Mouse (Mus musculus) T-helper 2 cell (primary cell): ENCODE measurements around the gene Antxr1.

Experiments
- in situ Hi-C: fragments of 300-600 bp; cut with MboI, MseI; formaldehyde crosslinking; loops from one replicate; pipeline ENCODE4 v1.15.1; 2025; ENCODE audit warnings: high pct_unique_total_duplicates

Antxr1 gene

DNA sequence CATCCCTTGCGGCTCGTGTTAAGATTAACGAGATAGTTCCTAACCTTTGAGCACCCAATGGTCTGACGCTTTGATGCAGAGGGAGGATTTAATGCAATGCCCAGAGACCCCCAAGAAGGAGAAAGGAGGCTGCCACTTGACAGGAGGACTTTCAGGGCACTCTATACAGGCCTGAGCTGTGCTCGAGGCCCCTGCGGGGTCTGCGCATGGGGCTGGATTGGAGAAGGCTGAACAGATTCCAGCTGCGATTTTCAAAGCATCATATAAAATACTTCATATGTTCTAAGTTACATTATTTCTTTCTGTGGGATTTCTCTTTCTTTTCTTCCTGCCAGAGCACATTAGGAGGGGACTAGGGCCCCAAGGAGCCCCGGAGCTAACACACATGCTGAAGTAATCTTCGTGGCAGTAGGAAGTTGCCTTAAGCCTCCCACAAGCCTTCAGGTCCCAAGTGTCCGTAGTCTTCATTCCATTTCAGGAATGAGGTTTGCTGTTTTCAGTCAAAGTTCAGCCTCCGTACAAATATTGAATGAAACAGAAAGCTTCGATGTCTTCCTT, 133.5 kb downstream of the Antxr1 start:
- in situ Hi-C loops, result no loop called here

DNA sequence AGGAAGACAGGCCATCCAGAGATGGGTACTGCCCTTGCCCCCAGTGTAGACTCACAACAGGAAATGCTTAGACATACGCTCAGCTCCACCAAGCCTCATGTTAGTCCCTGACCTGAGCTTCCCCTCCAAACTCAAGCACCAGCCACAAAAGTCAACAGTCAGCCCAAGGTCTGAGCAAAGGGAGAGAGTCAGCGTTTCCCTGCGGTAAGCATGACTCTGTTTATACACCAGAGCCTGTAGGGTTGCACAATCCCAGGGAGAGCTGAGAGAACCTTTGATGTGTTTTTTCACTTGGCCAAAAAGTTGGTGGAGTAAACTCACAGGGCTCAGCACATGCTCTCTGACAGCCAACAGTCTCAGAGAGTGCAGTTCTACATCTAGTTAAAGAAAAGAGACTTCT, 145.9 kb downstream of the Antxr1 start:
- in situ Hi-C loops, result no loop called here

DNA sequence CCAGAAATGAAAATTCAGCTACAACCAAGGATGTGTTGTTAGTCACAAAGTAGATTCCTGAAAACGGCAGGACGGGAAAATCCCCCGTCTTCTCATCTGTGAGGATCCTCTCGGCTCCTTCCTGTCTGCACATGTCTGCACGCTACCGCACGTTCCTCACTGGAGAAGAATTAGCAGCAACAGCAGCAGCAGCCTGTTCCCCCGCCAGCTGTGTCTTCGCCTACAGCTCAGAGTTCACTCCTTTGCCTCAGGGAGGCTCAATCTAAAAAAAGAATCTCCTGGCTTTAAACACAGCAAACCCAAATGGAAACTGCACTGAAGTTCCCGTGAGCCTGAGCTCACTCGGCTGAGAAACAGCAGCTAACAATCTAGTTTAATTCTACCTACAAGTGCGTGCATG, 148.6 kb downstream of the Antxr1 start:
- in situ Hi-C loops, result no loop called here

DNA sequence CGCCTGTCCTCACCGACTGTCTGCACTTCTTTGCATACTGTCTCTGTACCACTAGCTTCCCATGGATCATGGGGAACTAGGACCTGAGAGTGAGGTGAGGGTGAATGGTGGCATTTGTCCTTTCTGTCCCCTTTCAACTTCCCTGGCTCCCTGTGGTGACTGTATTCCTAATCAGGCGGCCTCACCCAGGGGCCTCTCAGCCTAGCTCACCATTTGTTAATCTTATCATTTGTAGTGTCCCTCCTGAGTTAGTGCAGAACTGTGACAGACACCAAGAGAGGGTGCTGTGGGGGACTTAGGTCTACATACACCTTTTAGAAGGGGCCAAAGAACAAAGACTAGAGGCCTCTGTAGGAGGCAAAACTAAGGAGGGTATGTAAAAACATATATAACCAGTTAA, 151.2 kb downstream of the Antxr1 start:
- in situ Hi-C loops, result no loop called here

DNA sequence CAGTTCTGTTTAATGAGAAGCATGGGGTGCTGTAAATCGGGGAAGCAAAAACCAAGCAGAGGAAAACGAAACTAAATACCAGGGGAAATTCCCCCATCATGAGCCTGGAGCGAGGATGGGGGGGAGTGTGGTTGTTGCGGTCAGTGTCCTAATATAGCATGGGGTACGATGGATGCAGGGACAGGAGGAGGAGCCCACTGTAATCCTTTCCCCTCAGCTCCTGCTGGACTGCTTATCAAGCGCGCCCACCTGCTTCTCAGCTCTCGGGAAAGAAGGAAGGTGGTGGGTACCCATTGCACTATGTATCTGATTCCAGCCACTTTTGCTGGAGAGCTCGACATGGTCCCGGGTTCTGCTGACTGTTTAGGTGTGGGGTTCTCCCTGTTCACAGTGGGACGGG, 151.6 kb downstream of the Antxr1 start:
- in situ Hi-C loops, result no loop called here

DNA sequence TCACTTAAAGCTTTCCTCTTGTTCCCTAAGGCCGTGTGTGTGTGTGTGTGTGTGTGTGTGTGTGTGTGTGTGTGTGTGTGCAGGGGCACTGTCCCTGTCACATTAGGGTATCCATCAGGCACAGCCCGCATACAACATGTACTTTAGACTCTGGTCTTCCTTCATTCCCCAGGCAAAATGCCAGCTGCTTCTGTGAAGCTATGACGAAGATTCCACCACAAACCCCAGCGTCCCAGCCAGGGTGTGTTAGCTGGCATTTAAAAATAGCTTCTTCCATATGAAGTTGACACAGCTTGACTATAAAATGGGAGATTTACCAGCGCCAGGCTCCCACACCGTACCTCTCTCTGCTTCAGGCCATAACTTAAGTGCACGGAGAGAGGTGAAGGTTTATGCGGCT, 152.5 kb downstream of the Antxr1 start:
- in situ Hi-C loops, result no loop called here

DNA sequence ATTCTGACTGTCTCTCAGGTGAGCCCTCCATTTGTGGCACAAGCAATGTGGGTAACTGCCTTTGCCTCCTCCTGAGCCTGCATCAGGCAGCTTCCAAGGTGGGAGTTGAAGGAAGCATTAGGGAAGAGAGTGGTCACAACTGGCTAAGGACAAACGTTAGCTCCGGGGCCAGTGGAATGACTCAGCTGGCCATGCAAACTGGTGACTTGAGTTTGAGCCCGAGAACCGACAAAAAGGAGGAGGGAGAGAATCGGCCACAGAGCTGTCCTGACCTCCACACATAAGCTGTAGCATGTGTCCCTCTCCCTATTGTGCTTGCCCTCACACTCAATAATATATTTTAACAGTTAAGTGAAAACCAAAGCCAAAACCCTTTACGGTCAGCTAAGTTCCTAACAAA, 152.9 kb downstream of the Antxr1 start:
- in situ Hi-C loops, result no loop called here

DNA sequence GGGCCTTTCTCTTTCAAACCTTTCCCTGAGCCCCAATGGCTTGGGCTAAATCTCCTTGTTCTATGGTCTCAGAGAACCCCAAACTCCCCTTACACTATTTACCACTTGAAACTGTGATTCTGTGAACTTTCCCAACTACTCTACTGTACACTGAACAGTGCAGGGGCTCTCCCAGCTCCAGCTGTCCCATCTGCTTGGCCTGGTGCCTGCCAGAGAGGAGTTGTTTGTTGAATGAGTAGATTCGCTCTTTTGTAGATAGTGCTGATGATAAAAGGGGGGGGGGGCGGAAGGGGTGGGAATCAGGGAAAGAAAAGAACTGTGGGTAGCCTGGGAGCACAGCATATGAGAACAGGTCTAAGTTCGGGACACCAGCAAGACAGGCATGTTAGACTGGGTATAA, 164.2 kb downstream of the Antxr1 start:
- in situ Hi-C loops, result no loop called here

DNA sequence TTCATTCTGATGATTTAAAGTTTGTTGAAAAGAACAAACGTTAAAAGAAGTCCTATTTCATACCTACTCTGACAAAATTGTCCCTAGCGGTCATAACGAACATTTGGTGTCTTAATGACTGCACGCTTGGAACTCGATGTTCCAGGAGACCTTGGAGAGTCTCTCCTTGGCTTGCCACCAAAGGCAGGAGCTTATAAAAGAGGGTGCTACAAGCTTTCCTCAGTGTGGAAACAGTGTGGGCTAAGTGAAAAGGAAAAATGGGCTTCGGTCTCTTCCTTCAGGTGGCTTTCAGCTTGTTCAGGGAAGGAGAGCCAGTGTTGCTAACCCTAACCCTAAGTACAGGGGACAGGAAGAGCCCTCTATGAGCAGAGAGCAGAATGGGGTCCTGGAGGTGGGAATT, 164.7 kb downstream of the Antxr1 start:
- in situ Hi-C loops, result no loop called here

DNA sequence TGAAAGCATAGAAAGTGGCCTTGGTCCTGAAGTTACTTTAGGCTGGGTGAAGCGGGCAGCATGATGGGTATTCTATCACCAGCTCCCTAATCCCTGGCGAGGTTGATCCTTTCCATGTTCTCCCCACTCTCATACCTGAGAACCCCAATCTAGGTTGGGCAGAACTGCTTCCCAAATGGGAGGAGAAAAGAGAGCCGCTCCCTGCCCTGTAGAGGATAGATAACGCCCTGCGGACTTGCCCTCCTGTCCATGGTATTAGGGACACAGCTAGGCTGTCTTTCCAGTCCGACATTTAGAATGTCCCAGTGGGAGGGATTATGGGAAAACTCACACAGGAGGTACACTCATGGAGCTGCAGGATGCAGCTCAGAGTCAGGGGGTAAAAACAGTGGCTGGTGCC, 165.3 kb downstream of the Antxr1 start:
- in situ Hi-C loops, result no loop called here

DNA sequence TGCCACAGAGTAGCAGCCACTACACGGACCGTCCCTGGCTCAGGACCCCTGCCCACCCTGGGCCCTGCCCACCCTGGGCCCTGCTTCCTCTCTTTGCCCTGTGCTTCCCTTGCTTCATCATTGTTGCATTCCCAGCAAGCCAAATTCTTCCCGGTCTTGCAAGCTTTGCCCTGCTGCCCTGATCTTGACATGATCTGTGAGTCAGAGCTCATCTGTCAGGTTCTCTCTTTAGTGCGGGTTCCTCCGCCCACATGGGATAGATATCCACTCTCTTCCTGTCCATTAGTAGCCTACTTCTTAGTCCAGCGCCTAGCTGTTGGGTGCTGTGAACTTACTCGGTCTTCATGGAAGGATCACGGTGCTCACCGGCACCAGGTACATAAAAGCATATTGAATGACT, 167.6 kb downstream of the Antxr1 start:
- in situ Hi-C loops, result no loop called here

DNA sequence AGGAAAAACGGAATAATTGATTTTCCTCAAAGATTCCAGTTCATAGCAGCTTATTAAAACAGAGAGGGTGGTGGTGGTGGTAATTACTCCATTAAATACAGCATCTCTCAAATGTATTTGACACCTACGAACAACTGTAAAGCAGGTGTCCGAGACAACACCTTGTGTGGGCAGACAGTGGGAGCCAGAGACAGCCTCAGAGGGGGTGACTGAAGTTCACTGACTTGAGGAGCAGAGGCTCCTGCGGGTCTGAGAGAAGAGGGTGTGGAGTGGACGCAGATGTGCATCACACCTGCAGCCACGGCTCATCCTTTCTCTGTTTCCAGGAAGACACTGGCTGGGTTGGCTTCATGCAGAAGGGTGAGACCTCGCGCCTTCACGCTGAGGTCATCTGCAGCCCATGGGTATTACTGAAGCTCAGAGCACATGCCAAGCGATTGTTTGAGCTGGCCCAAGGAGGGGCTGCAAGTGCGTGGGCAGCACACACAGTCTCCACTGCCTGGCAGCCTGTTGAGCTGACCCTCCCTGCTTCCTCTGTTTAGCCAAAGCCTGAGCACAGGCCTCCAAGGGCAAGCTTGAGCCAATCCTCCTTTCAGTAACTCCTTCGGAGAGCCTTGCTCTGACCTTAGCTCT, 168.8 kb downstream of the Antxr1 start:
- in situ Hi-C loops, result no loop called here

DNA sequence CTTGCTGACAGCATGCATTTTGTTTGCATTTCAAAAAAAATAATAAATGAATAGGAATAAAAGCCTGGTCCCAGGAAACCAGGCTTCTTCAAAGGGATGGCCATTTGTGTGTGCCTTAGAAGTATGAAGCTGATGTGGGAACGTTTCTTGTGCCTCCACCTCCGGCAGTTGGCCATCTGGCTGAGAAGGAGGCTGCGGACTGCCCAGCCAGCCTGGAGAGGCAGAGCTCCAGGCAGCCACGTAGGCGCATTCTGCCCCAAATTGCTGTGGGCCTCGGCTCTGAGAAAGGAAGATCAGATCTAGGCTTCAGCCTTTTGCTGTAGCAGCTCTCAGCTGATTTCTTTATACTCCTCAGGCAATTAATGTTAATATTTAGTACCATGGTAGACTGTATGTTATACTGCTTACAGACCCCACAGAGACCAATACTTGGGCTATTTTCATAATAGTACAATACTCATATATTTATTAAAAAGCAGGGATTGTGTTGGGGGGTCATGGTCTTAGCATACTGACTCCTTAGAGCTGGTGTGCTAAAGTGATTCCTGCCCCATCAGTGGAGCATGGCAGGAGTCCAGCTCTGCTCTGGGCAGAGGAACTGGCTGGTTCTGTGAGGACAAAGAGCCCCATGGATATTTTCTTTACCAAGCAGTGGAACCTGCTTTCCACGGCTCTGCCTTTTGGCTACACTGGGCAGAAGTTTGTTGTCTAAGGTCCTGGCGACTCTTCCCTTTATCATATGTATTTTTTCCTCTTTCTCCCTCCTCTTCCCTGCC, 169.9 kb downstream of the Antxr1 start:
- in situ Hi-C loops, result no loop called here

DNA sequence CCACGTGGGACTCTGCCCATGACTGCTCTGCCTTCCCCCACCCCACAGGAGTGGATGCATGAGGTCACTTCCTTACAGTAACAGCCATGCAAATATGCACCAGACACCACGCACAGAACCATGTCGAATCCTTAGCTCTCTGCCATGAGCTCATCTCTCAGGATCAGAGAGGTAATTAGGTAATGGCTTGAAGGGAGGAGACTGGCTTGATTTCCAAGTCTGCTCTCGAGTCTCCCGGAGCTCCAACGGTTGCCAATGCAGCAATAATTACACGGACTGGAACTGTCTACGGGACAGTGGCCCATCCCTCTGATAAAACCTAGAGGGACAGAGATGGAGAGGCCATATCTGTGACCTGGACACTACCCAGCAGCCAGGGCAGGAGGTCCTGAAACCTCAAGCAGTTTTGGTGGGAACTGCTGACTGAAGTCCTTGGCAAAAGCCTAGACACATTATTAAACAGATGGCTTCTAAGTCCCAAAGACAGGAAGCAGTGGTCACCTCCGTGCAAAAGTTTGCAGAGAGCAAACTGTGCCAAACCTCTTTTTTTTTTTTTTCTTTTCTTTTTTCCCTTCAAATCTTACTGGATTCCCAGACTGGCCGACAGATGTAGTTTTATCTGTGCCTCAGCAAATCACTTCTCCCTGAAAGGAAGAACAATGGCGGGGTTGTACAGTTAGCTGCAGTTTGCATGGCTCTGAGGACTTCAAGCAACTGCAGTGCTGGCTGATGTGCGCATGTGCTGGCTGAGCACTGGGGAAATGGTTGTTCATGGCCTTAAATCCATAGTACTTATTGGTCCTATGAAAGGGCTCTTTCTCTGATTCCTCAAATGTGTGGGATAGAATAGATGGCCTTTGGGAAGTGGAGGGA, 174.0 kb downstream of the Antxr1 start:
- in situ Hi-C loops, result no loop called here

DNA sequence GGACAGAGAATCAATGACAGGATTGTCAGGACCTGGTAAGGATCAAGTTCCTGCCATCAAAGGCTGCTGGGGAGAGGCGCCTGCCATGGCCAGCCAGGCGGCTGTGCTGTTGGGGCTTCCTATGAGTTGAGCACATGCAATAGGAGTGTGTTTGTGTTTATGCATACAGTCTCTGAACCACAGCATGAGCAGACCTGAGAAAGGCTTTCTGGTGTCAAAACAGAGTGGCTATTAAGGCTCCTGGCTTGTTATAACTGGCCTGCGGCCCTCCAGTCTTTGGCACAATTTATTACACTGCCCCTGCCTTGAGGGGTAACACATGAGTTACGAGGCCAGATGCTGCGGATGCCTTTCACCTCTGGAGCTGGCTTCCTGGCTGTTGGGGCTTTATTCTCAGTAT, 175.4 kb downstream of the Antxr1 start:
- in situ Hi-C loops, result no loop called here

DNA sequence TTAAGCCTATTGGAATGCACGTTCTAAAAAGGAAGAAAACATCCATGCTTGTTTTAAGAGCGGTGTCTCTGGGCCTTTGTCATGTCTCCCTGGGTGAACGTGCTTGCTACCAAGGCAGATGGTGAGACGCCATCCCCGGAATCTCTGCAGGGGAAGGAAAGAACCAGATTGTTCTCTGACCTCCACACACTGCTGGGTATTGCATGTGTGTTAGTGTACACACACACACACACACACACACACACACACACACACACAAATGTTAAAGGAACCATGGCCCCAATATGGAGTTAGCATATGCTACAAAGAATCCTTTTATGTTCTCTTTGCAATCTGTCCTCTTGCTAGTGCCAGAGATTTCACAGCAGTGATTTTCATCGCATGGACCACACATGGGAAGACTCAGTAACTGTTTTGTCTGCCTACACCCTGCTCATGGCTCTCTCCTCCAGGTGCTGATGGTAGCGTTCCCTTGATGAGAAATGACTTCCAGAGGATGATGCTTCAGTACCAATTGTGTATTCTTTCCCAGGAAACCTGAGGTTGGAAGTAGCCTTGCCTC, 177.5 kb downstream of the Antxr1 start:
- in situ Hi-C loops, result no loop called here

DNA sequence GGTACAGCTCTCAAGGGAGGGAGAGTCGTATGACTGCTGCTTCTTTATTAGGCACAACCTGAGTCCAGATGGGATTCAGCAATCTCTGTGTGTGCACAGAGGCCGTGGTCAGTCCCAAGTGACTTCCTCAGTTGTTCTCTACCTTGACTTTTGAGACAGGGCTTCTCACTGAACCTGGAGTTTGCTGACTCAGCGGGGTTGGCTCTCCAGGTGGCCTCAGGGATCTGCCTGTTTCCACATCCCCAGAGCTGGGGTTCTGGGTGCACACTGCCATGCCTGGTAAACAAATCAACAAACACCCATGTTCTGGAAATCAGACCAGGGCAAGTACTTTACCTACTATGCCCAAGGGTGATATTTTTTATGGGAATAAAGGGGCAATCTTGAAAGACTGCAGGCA, 181.8 kb downstream of the Antxr1 start:
- in situ Hi-C loops, result no loop called here

DNA sequence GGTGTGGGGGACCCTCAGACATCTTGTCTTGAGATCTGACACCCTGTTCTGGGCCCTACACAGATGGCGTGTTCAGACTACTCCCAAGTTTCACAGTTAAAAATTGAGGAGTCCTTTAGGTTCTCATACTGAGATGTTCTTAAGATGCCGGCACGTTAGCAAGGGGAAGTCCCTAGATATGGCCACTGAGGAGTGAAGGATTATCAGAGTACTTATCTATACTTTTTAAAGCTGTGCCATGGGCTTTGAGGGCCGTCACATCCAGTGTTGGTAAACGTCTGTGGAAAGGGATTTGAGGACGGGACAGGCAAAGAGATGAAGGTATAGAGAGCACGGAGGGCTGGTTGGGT, 182.4 kb downstream of the Antxr1 start:
- in situ Hi-C loops, result no loop called here

DNA sequence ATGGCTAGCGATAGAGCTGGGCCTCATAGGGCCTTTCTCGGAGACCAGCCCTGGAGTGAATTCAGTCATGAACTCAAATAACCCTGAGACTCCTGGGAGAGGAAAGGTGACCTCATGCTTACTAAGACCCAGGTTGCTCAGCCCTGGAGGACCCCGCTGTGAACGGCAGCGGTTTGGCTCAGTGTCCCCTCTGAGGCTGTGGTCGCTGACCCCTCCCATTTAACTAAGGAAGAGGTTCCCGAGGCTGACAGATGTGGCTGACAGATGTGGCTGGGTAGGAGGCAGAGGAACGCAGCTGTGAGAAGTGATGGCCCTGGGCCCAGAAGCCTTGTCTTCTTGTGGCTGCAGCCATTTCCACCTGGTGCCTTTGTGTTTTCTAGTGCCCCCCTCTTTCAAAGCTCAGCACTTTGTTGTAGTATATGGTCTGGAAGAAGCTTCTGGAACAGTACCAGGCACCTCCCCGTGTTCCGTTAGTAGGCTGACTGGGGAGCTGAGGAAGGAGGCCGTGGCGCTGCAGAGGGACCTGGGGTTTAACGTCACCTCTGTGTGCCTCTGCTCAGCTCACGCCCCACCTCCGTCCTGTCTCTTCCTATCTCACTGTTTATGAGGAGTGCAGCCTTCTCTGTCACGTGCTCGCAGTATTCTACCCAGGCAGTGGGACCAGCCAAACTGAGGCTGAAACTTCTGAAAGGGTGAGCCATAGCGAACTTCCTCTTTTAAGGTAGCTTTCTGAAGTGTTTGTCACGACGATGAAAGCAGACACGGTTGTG, 183.0 kb downstream of the Antxr1 start:
- in situ Hi-C loops, result no loop called here

DNA sequence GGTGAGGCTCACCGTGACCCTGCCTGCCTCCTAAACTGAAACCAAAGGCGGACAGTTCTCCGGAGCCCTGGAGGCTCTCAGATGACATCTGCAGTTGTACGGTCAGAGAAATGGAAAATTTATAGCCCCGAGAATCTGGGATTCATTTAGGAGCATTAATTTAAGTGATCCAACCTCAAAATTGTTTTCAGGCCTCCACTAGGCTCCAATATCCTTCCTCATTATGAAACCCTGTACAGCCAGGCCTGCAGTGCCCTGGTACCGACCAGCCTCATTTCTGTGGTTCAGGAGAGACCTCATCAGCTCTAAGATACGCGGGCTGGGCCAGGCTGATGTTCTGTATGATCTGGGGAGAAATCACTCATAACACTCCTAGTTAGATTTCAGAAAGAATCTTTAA, 184.2 kb downstream of the Antxr1 start:
- in situ Hi-C loops, result no loop called here

DNA sequence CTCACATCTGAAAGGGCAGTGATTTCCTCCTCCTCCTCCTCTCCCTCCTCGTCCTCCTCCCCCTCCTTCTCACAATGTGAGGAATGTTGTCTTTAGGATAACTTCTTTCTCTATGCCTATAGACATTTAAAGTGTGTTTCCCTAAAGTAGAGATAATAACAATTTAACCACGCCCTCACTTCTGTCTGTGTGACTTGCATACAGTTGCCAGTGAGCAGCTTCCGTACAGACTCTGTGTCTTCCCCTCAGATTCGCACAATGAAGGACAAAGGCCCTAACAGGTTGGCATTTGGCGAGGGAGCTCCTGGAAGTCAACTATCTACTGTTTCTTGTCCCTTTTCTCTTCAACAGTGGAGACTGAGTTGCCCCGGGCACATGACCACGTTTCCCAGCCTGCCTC, 185.2 kb downstream of the Antxr1 start:
- in situ Hi-C loops, result no loop called here
